Mouse (Mus musculus) MEL (cell line): ENCODE measurements at regions not wholly inside any gene's neighbourhood (a gene's known extent, or its start where the extent isn't known, plus 50 kb on each side); places are given as distances from the start of the nearest gene placed in this dataset.

Experiments
- CHD2 ChIP-seq: IDR thresholded peaks from 2 replicates; pipeline ENCODE4 v1.6.1; 2011; ENCODE audit warnings: low read length, improper control_type of control experiment
- CTCF ChIP-seq, 3 experiments: IDR thresholded peaks in 2 of 3; conservative IDR thresholded peaks in 1 of 3; 2 replicates each; pipeline ENCODE4 v1.5.1; 2011 to 2012; ENCODE audit warnings: low read length in 3 of 3, low read depth in 2 of 3, mild to moderate bottlenecking in 2 of 3, improper control_type of control experiment in 1 of 3, inconsistent platforms in 1 of 3, mixed read lengths in 1 of 3, moderate library complexity in 1 of 3; ENCODE audit not compliant: control insufficient read depth in 1 of 3, insufficient read depth in 1 of 3, poor library complexity in 1 of 3, severe bottlenecking in 1 of 3
- POLR2A ChIP-seq, 2 experiments: IDR thresholded peaks; 2 replicates each; pipeline ENCODE4 v1.6.1; 2011 to 2012; ENCODE audit warnings: low read length in 2 of 2, mild to moderate bottlenecking in 2 of 2, control low read depth in 1 of 2, improper control_type of control experiment in 1 of 2, low read depth in 1 of 2, moderate library complexity in 1 of 2; ENCODE audit not compliant: control insufficient read depth in 1 of 2, insufficient read depth in 1 of 2, poor library complexity in 1 of 2
- POLR2AphosphoS2 ChIP-seq: IDR thresholded peaks from 2 replicates; pipeline ENCODE4 v1.6.1; 2011; ENCODE audit warnings: low read length, improper control_type of control experiment
- POLR2AphosphoS5 ChIP-seq: IDR thresholded peaks from 2 replicates; pipeline ENCODE4 v1.6.1; 2012; ENCODE audit warnings: low read depth, borderline replicate concordance, mild to moderate bottlenecking, inconsistent platforms, low read length, moderate library complexity, mixed read lengths
- UBTF ChIP-seq: IDR thresholded peaks from 2 replicates; pipeline ENCODE4 v1.6.1; 2012; ENCODE audit warnings: low read depth, mild to moderate bottlenecking, inconsistent platforms, low read length, improper control_type of control experiment, moderate library complexity, borderline replicate concordance; ENCODE audit not compliant: insufficient read depth
- ZNF384 ChIP-seq: IDR thresholded peaks from 2 replicates; pipeline ENCODE4 v1.6.1; 2012; ENCODE audit warnings: low read depth, mild to moderate bottlenecking, inconsistent platforms, low read length, improper control_type of control experiment

DNA sequence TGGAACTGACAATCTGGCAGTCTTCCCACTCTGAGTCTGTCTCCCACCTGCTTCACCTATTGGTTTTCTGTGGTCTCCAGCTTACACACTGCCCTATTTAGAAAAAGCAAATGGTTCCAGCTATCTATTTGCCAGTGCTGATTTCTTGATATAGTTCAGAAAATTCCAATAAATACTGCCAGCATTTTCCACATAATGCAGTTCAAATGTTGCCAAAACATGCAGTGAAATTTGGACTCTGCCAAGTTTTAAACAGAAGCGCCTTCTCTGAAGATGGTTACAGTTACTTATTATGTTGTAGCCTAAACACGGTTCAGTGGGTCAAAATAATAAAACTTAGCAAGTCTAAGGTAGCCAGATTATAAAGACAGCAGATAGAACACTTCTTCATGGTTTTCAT lies 912.8 kb downstream of the Amy2a5 start:
- no peak for TF ChIP-seq CHD2
- TF ChIP-seq POLR2A (IDR thresholded peaks at IDR 0.05; ENCODE audit: control insufficient read depth in 1 of 2, insufficient read depth in 1 of 2, low read depth in 1 of 2, low read length in 2 of 2, poor library complexity in 1 of 2) = no peak
- no peak for TF ChIP-seq POLR2AphosphoS5
- TF ChIP-seq POLR2AphosphoS2 = no peak
- TF ChIP-seq UBTF = no peak
- TF ChIP-seq ZNF384 = no peak
- no peak for TF ChIP-seq CTCF (IDR thresholded peaks at IDR 0.05 in 2 of 3, conservative IDR thresholded peaks at IDR 0.05 in 1 of 3; ENCODE audit: control insufficient read depth in 1 of 3, insufficient read depth in 1 of 3, low read depth in 2 of 3, low read length in 3 of 3, poor library complexity in 1 of 3, severe bottlenecking in 1 of 3)
